Mouse (Mus musculus) forelimb bud, embryonic 11.5 days (tissue): ENCODE data around the gene Dgat2l6.

ENCODE experiments used
- DNase-seq: peaks from one replicate; pipeline ENCODE4 v3.0.0-alpha.2; 2012; ENCODE audit warnings: low read depth, low spot score

Gene Dgat2l6

GRCm38 (mm10) chrX:100524471-100524870 lies at the start of gene Dgat2l6:
TSS of gene Dgat2l6 (plus strand) at chrX:100524838.
- no peak for DNase-seq

- DNase-seq: no peak
Observed at GRCm38 (mm10) chrX:100475569-100476223, 48.9 kb upstream of the Dgat2l6 start.

- DNase-seq: peak; percentile 43
Observed at GRCm38 (mm10) chrX:100480317-100480716, 44.3 kb upstream of the Dgat2l6 start.

GRCm38 (mm10) chrX:100493500-100494067 lies 31.1 kb upstream of the Dgat2l6 start:
- DNase-seq: no peak

- DNase-seq: peak; percentile 88
Observed at GRCm38 (mm10) chrX:100494068-100494978, 30.3 kb upstream of the Dgat2l6 start, which contains the start of gene Igbp1. TSS of gene Igbp1 (plus strand) at chrX:100494291.

- DNase-seq: no peak
Observed at GRCm38 (mm10) chrX:100504175-100504851, 20.3 kb upstream of the Dgat2l6 start.

- DNase-seq: no peak
Observed at GRCm38 (mm10) chrX:100508164-100508563, 16.5 kb upstream of the Dgat2l6 start.

GRCm38 (mm10) chrX:100509921-100510320 lies 14.7 kb upstream of the Dgat2l6 start:
- DNase-seq: no peak

GRCm38 (mm10) chrX:100516683-100517082 lies 8.0 kb upstream of the Dgat2l6 start:
- DNase-seq: no peak

- no peak for DNase-seq
Observed at GRCm38 (mm10) chrX:100517626-100518025, 7.0 kb upstream of the Dgat2l6 start.

GRCm38 (mm10) chrX:100518532-100518931 lies 6.1 kb upstream of the Dgat2l6 start:
- DNase-seq: no peak

GRCm38 (mm10) chrX:100556026-100556425 lies 31.4 kb downstream of the Dgat2l6 start:
- DNase-seq: no peak

GRCm38 (mm10) chrX:100565696-100566095 lies 41.1 kb downstream of the Dgat2l6 start:
- DNase-seq: no peak

- no peak for DNase-seq
Observed at GRCm38 (mm10) chrX:100571951-100572350, 47.3 kb downstream of the Dgat2l6 start, which contains the start of gene Awat1. TSS of gene Awat1 (plus strand) at chrX:100572251.

- no peak for DNase-seq
Observed at GRCm38 (mm10) chrX:100594791-100595190, 70.2 kb downstream of the Dgat2l6 start, which contains the start of gene P2ry4. TSS of gene P2ry4 (minus strand) at chrX:100594869.
